Mouse (Mus musculus) neural tube, embryonic 14.5 days (tissue): ENCODE results near the gene Ubap1l. TPM values are rescaled to one million over a fixed set of nuclear protein-coding genes. Genes with fewer than 3 reads are reported as not detected.
A peak's percentile ranks its signal among the peaks of the same experiment; 100 is the strongest.

Experiments
- ATAC-seq: fragments of 200-750 bp; cut with Nextera tagmentation; 2 replicates; pipeline ENCODE4 v1.8.0; 2017; ENCODE audit warnings: low read depth, mild to moderate bottlenecking, moderate TSS enrichment, moderate library complexity
- H3K27ac ChIP-seq: fragments of 300-500 bp; sonication (generic); 2 replicates; pipeline ENCODE4 v1.5.1; 2014; ENCODE audit warnings: low read depth, mild to moderate bottlenecking, control low read depth, low read length, moderate library complexity, mixed read lengths
- H3K27me3 ChIP-seq: fragments of 300-500 bp; sonication (generic); 2 replicates; pipeline ENCODE4 v1.6.1; 2014; ENCODE audit warnings: low read length; ENCODE audit not compliant: control insufficient read depth, insufficient read depth
- H3K36me3 ChIP-seq: fragments of 300-500 bp; sonication (generic); 2 replicates; pipeline ENCODE4 v1.6.1; 2014; ENCODE audit warnings: low read length, mixed read lengths; ENCODE audit not compliant: control insufficient read depth, insufficient read depth
- H3K4me1 ChIP-seq: fragments of 300-500 bp; sonication (generic); 2 replicates; pipeline ENCODE4 v1.6.1; 2014; ENCODE audit warnings: low read length; ENCODE audit not compliant: control insufficient read depth, insufficient read depth
- H3K4me2 ChIP-seq: fragments of 300-500 bp; sonication (generic); 2 replicates; pipeline ENCODE4 v1.6.1; 2014; ENCODE audit warnings: mild to moderate bottlenecking, low read depth, low read length, control low read depth
- H3K4me3 ChIP-seq: fragments of 300-500 bp; sonication (generic); 2 replicates; pipeline ENCODE4 v1.5.1; 2014; ENCODE audit warnings: low read depth, low read length, control low read depth, mixed read lengths
- H3K9ac ChIP-seq: fragments of 300-500 bp; sonication (generic); replicated peaks from 2 replicates; pipeline ENCODE4 v1.6.1; 2014; ENCODE audit warnings: low read depth, mild to moderate bottlenecking, control low read depth, low read length, mixed read lengths
- H3K9me3 ChIP-seq: fragments of 300-500 bp; sonication (generic); 2 replicates; pipeline ENCODE4 v1.6.1; 2016; ENCODE audit warnings: low read length; ENCODE audit not compliant: control insufficient read depth
- WGBS: fragments of 180-500 bp; shearing (Covaris S2); extraction: QIAGEN DNeasy Blood & Tissue Kit; methylation state at CpG from one replicate; pipeline ENCODE4 v1.1.7; 2014; 5-methylcytosine and 5-hydroxymethylcytosine counted together
- polyA plus RNA-seq: library from polyadenylated mRNA; unstranded; fragments of >200 nt; fragmentation: Nextera tagmentation; extraction: Ambion mirVana; gene quantifications from 2 replicates; pipeline ENCODE4 v1.2.1, GENCODE M21; 2014

Gene Ubap1l
- polyA plus RNA-seq, 1 experiment from 2014 or later, result 7.2 TPM

GRCm38 (mm10) chr9:65419633-65420032, 58.8 kb downstream of the Ubap1l start:
- Histone ChIP-seq H3K4me2 (no peak overlapping the region), H3K27me3 (no peaks in the 10 kb centered on the region), H3K36me3 (no peaks in the 10 kb centered on the region), H3K4me1 (no peaks in the 10 kb centered on the region), H3K9me3 (no peaks in the 10 kb centered on the region), H3K4me3 (no peak overlapping the region), H3K9ac (no peak overlapping the region), H3K27ac (no peak overlapping the region)
- no peak for ATAC-seq
- WGBS, result 84% methylated on average over 3 of the region's 3 CpGs

GRCm38 (mm10) chr9:65422760-65423501, 62.1 kb downstream of the Ubap1l start, which contains the start of gene Slc51b:
TSS of gene Slc51b (minus strand) at chr9:65422955.
- Histone ChIP-seq H3K27ac (no peak within 1 kb of the TSS), H3K4me2 (no peak within 1 kb of the TSS), H3K9ac (0 out of 2 replicates have a peak within 1 kb of the TSS, but pooled peaks have one; percentile 8), H3K36me3 (no peaks in the 10 kb centered on the region), H3K9me3 (no peaks in the 10 kb centered on the region), H3K4me3 (no peak within 1 kb of the TSS), H3K27me3 (no peaks in the 10 kb centered on the region), H3K4me1 (no peaks in the 10 kb centered on the region)
- no peak for ATAC-seq
- 81% methylated on average over 11 of the region's 11 CpGs for WGBS

GRCm38 (mm10) chr9:65424393-65424792, 63.6 kb downstream of the Ubap1l start:
- no peaks in the 10 kb centered on the region for H3K4me1 ChIP-seq
- H3K27me3 ChIP-seq, result no peaks in the 10 kb centered on the region
- H3K9ac ChIP-seq, result no peak overlapping the region
- no peak overlapping the region for H3K4me2 ChIP-seq
- no peak for ATAC-seq
- no peak overlapping the region for H3K27ac ChIP-seq
- no peak overlapping the region for H3K4me3 ChIP-seq
- H3K36me3 ChIP-seq, result no peaks in the 10 kb centered on the region
- H3K9me3 ChIP-seq, result no peaks in the 10 kb centered on the region
- 43% methylated on average over 3 of the region's 3 CpGs for WGBS

- 86% methylated on average over 2 of the region's 2 CpGs for WGBS
- no peak for ATAC-seq
- no peak overlapping the region for H3K4me3 ChIP-seq
- no peaks in the 10 kb centered on the region for H3K4me1 ChIP-seq
- no peaks in the 10 kb centered on the region for H3K27me3 ChIP-seq
- no peak overlapping the region for H3K27ac ChIP-seq
- no peaks in the 10 kb centered on the region for H3K36me3 ChIP-seq
- H3K9me3 ChIP-seq, result no peaks in the 10 kb centered on the region
- H3K9ac ChIP-seq, result no peak overlapping the region
- no peak overlapping the region for H3K4me2 ChIP-seq
These were observed 66.7 kb downstream of the Ubap1l start for GRCm38 (mm10) chr9:65427511-65427910.

GRCm38 (mm10) chr9:65428003-65428402, 67.2 kb downstream of the Ubap1l start:
- no peaks in the 10 kb centered on the region for H3K9me3 ChIP-seq
- H3K27me3 ChIP-seq, result no peaks in the 10 kb centered on the region
- ATAC-seq, result no peak
- no peak overlapping the region for H3K27ac ChIP-seq
- no peak overlapping the region for H3K4me2 ChIP-seq
- H3K9ac ChIP-seq, result no peak overlapping the region
- H3K4me3 ChIP-seq, result no peak overlapping the region
- WGBS, result 85% methylated on average over 5 of the region's 5 CpGs
- no peaks in the 10 kb centered on the region for H3K36me3 ChIP-seq
- H3K4me1 ChIP-seq, result no peaks in the 10 kb centered on the region

Other genes with a start within 250 kb of the Ubap1l start
- 9.9 and 10.1 TPM in 2 replicates for gene Igdcc3, start 219.9 kb upstream of the Ubap1l start, polyA plus RNA-seq
- 5.3 and 6.7 TPM in 2 replicates for gene Parp16, start 165.7 kb upstream of the Ubap1l start, polyA plus RNA-seq
- gene Cilp, start 95.9 kb upstream of the Ubap1l start, polyA plus RNA-seq, result 0.23 and 0.57 TPM in 2 replicates
- gene Clpx, start 66.8 kb upstream of the Ubap1l start, polyA plus RNA-seq, result 40.5 and 43.1 TPM in 2 replicates
- 12.3 and 12.5 TPM in 2 replicates for gene Pdcd7, start 14.9 kb upstream of the Ubap1l start, polyA plus RNA-seq
- gene Kbtbd13, start 30.6 kb downstream of the Ubap1l start, polyA plus RNA-seq, result 0.31 and 0.63 TPM in 2 replicates
- gene Rasl12, start 37.5 kb downstream of the Ubap1l start, polyA plus RNA-seq, result 5.6 and 8.2 TPM in 2 replicates
- gene Slc51b, start 61.9 kb downstream of the Ubap1l start, polyA plus RNA-seq, result not detected in 2 replicates
- 24.3 and 25.6 TPM in 2 replicates for gene Mtfmt, start 74.7 kb downstream of the Ubap1l start, polyA plus RNA-seq
- gene Spg21, start 99.9 kb downstream of the Ubap1l start, polyA plus RNA-seq, result 122 and 131 TPM in 2 replicates
- 0.81 and 1.2 TPM in 2 replicates for gene Ankdd1a, start 159.2 kb downstream of the Ubap1l start, polyA plus RNA-seq
- 2.4 and 5.2 TPM in 2 replicates for gene Plekho2, start 219.0 kb downstream of the Ubap1l start, polyA plus RNA-seq
- 0.75 and 1.0 TPM in 2 replicates for gene Pif1, start 226.1 kb downstream of the Ubap1l start, polyA plus RNA-seq